Mouse (Mus musculus) lung, postnatal 4 days (tissue): ENCODE measurements around the gene Clec2d.
"Not testable (repeated sequence)": the region's sequence is repeated elsewhere in the genome, so short reads cannot be mapped to it uniquely, and the experiment has no call there.

Experiments used
- DNase-seq, 2 experiments: peaks; one replicate each; pipeline ENCODE4 v3.0.0; 2021

Clec2d gene

DNA sequence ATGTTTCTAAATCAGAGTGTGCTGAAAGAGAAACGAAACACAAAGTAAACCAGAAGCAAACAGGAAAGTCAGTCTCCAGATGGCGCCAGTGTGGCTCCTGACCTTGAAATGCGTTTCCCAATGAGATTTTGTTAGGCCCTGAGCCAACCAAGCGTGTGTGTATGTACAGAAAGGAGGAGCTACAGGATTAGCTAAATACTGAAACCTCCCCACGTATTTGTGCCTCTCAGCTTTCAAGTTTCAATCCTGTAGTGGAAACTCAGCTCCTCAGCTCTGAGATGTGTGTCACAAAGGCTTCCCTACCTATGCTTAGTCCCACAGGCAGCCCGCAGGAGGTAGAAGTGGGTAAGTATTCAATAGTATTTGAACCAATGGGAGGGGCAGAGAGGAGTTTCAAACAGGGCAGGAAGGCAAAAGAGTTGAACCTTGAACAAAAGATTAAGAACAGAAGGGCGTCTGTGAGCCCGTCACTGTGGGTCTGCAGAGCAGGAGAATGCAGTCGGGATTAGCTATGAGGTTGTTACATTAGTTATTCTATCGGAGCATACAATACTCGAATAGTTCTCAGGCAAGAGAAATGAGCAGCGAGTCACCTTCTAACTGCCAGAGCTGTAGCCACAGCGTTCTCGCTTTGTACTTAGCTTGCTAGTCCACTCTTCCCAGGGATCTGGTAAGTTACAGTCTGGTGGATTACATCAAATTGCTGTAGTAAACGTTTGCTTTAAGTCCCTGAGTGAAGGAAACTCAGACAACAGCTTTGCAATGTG, at the start of gene Clec2d:
Gene Clec2d, plus strand, starts transcription at position 213 of the 767 bp plus-strand sequence.
- DNase-seq: peak; percentile 89 to 90

DNA sequence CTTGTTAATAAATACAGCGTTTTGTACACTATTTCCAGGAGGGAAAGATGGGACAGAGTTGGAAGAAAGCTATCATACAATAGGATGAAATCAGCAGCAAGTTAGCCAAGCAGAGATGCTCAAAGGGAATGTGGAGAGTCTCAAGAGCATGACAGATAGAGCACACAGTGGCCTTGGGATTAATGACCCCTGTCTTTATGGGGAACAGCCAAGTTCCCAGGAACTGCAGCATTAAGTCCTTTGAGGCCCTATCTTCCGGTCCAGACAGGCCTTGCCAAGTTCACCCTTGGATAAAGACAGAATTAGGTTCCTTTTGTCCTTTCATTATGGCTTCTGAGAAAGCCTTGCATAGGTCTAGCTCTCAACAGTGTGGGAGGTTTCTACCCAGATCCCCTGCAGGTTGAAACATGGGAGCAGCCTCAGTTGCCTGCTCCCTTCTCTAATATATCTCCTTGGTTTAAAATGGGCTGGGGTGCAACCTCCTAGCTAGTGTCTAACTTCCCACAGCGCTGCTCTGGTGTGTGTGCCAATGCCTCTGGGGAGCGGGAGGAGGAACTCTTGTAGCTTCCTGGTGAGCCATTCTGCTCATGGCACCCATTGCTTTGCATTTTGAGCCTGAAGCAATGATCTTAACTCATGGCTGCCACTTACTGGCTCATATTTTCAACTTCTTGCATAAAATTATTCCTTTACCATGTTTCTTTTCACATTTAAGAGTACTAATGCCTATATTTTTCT, 47.6 kb upstream of the Clec2d start:
- no peak for DNase-seq

DNA sequence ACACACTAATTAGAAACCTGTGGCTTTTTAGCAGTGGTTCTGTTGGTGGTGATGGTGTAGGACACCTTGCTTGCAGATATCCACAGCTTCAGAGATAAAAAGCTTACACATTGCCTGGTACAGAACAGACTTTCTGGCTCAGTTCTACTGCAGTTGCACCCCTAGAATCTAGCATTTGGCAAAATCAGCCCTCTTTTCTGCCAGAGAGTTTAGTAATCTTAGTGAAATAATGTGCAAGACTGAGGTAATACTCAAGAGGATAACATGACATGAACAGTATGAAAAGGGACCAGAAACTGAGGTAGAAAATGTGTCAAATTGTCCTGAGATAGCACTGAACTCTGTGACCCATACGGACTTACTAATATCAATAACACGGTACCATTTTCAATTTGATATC, 33.6 kb upstream of the Clec2d start:
- no peak for DNase-seq

DNA sequence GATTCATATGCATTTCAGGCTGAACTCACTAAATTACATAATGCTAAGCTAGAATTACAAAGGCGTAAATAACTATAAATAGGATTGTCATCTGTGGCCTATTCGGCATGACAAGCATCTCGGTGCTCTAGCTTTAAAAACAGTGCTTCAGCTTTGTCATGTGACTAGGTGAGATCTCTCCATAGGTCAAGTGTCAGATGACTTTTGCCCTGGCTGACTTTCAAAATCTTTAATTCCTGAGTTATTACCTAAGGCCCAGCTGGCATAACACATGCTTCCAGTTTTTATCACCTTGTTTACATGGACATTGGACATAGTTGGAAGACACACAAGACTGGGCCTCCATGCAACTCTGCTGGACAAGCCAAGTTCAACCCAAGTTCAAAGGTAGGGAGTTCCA, 20.3 kb upstream of the Clec2d start:
- DNase-seq: no peak

DNA sequence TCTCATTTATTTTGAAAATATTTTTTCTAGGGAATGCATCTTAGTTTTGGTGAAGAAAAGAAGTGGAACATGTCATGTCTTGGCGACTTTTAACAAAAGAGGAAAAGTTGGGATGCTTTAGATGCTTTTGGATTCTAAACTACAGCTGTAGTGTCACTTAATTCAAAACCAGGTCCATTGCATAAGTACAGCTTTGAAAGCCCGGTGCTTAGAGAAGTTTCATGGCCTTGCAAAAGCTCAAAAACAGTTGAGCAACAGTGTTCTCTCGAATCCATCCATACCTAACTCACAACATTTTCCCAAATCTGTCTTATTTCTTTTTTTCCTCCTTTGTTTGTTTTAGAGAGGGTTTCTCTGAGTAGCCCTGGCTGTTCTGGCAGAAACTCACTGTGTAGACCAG, 19.3 kb upstream of the Clec2d start:
- DNase-seq: no peak

DNA sequence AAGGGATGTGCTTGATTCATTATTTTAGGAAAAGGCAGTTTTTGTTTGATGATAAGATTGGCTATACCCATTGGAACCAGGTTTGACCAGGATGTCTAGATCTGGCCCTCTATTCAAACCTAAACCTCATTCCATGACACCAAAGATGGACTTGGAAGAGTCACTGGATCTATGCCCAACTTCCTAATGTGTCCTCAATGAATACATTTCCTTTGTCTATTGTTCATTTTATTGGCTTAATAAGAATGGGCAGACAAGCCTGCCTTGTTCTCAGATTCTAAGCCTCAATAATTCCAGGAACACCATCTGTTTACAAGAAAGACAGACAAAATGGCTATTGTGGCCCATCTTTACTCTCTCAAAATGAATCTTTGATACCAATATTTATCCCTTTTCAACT, 18.5 kb upstream of the Clec2d start:
- no peak for DNase-seq

DNA sequence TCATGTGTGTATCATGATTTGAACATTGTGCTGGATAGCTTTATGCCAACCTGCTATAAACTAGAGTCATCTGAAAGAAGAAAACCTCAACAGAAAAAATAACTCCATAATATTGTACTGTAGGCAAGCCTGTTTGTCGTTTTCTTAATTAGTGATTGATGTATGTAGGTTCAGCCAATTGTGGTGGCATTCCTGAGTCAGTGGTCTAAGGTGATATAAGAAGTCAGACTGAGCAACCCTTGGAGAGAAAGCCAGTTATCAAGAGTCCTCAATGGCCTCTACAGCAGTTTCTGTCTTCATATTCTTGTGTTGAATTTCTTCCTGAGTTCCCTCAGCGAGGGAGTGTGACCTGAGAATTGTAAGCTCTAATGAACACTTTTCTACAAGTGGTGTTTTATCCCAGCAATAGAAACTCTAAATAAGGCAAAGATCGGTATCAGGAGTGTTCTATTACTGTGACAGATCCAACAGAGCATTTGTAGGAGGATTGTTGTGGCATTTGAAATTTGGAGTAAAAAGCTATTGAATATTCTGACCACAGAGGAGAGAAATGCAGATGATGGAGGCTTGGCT, 17.7 kb upstream of the Clec2d start:
- DNase-seq: no peak

DNA sequence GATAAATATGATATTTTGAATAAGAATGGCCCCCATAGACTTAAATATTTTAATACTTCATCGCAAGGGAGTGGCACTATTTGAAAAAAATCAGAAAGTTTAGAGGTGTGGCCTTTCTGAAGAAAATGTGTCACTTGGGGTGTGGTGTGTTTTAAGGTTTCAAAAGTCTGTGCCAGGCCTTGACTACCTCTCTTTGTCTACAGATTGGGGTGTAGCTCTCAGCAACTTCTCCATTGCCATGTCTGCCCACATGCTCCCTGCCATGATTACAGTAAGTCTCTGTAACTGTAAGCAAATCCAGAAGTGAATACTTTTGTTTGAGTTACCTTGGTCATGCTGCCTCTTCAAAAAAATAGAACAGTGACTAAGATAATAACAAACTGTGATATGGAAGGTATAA, 16.8 kb upstream of the Clec2d start:
- DNase-seq: no peak

DNA sequence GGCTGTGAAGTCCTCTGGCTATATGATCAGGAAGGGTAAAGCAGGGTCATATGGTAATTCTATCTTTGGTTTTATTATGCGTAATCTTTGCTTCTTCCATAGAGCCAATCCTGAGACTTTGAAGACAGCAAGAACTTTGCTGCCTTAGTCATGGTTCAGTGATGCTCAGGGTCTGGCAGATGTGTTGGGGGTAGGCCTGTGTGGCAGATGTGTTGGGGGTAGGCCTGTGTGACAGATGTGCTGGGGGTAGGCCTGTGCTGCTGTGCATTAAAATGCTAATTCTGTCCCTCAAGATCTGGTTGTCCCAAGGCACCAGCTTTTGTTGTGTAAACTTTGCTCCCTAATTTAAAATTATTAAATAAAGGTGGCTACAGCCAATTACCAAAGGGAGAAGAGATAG, 9.5 kb upstream of the Clec2d start:
- no peak for DNase-seq

DNA sequence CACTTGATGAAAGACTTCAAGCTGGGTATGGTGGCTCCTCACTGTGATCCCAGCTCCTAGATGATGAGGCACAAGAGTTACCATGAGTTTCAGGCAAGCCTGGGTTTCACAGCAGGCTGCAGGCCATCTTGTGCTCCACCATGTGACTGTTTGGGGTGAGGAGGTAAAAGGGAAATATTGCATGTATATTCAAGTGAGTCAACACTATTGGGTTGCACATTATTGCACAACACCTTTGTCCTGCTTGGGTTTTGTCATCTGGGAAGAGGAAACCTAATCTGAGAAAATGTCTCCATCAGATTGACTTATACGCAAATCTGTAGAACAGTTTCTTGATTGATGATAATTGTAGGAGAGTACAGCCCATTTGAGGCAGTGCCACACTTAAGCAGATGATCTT, 8.7 kb upstream of the Clec2d start:
- DNase-seq: no peak

DNA sequence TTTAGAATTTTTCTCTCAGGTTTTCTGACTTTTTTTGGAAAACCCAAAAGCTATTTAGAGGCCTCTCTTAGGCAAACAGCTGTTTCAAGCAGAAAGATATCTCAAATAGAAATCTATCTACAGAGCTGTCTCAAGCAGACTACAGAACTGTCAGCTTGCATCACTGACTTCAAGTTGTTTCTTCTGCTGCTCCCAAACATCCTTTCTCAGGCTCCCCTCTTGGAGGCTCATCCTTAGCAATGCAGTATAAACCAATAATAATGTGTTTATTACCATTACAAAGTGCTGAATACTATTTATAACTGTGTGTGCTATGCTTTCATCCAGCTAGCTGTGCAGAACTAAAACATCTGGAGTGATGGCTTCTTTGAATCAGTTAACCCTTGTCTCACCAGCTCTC, 5.6 kb upstream of the Clec2d start:
- DNase-seq: no peak

DNA sequence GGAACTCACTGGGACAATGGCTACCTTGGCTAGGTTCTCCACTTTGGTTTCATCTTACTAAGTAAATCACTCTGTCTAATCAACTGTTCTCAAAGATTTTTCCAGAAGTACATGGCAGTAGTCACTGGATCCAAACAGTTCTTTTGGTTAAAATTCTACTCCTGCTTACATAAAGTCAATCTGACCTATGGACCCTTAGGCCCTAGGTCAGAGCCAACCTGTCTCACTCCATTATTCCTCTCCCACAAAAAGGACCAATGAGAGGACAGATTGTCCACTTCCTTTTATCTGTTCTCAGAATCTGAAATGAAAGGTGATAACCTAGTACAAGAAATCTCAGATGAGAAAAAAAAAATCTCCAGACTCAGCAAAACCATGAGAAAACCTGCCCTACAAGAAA, 4.8 kb upstream of the Clec2d start:
- DNase-seq: no peak

DNA sequence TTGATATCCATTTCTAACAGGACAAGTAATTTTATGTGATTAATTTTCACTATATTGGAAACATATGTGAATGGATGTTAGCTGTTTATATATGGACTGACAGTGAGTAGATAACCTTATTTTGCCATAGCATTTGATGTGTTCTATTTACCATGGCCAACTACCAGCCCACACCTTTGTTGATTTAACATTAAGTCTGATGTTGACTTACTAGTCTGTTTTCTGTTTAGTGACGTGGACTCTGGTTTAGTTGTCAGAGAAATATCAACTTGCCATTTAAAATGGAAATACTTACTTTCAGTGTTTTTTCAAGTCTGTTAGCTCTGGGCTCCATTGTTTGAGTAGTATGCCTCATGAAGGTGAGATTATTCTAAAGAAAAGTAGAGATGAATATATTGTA, 3.8 kb upstream of the Clec2d start:
- no peak for DNase-seq

DNA sequence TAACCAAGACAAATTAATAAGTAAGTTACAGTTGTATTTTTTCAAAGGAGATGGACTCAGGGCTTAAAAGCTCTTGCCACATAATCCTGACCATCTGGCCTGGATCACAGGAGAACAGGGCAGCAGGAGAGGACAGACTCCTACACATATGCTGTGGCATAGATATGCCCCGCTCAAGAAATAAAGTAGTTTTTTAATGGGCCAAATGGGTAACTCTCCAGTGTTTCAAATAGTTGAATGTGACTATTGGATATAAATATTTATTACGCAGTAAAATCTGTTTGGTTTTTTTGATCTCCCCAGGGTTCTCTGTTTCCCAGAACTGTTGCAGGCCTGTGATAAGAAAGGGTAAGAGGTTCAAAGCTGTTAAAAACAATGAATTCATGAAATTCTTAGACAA, 1.1 kb upstream of the Clec2d start:
- DNase-seq: no peak

DNA sequence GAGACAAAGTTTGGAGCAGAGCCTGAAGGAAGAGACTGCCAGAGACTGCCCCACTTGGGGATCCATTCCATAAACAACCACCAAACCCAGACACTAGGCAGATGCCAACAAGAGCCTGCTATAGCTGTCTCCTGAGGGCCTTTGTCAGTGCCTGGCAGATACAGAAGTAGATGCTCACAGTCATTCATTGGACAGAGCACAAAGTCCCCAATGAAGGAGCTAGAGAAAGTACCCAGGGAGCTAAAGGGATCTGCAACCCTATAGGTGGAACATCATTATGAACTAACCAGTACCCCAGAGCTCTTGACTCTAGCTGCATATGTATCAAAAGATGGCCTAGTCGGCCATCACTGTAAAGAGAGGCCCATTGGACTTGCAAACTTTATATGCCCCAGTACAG, 584 bp upstream of the Clec2d start:
- DNase-seq: not testable (repeated sequence)

DNA sequence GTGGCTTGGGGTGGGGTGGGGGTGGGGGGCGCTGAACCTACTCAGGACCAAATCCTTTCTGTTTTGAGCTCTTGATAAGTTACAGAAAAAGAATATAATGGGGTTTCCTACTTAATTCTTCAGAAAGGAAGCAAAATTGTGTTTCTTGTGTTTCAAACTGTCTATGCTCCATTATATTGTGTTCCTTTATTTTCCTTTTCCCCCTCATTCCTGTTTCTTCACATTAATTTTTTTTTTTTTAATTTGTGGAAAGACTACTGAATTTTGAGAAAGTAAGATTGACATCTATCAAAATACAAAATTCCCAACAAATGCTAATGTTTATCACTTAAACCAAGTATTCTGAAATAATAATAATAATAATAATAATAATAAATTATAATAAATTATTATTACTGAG, 834 bp downstream of the Clec2d start:
- no peak for DNase-seq

DNA sequence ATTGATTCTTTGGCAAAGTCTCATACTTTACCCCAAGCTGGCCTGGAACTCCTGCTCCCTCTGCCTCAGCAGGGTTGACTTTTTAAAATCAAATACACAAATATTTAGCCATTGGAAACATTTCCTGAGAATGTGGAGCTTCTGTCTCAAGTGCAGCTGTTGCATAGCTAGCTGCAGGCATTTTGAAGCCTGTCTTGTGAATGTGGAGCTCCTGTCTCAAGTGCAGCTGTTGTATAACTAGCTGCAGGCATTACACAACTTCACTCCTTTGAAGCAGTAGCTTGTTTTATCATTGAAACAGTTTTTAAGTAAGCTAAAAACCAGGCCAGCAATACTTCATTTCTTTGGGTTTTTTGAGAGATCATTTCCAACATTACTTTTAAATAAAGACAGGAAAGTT, 1.3 kb downstream of the Clec2d start:
- DNase-seq: peak; percentile 59 to 64

DNA sequence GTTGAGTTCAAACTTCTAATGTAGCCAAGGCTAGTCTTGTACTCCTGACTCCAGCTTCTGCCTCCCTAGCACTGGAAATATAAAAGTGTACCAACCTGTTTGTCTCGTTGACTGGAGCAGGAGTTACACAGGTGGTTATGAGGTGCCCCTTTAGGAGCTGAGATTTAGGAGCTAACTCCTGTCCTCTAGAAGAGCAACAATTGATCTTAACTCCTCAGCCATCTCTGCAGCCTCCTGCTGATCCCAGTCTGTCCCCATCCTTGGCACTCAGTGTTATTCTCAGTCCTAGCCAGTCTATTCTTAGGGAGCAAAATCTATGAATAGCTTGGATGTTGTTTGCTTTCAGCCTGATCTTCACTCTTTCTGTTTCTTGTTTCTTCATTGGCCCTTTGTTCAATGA, 2.1 kb downstream of the Clec2d start:
- no peak for DNase-seq

DNA sequence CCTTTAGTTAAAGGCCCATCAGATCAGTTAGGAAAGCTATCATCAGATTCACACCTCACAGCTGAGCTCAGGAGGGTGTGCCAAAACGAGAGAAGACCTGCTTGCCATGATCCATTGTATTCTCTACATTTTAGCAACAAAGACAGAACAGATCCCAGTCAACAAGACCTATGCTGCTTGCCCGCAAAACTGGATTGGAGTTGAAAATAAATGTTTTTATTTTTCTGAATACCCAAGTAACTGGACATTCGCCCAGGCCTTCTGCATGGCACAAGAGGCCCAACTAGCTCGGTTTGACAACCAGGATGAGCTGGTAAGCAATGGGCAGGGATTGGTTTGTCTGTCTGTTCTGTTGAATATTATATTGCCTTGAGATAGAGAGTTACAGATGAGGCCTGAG, 3.6 kb downstream of the Clec2d start:
- not testable (repeated sequence) for DNase-seq

DNA sequence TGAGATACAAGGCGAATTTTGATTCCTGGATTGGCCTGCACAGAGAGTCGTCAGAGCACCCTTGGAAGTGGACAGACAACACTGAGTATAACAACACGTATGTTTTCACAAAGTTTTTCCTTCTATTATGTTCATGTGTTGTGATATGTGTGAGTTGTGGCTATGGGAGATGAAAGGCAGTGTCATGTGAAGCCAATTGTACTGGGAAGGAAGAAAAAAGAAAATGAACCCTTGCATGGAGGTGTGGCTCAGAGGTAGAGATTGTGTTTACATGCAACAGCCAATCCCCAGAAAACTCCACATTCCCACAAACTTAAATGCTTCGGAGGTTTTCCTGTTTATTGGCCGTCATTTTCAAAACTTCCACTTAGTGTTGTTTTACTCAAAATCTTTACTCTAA, 4.4 kb downstream of the Clec2d start:
- DNase-seq: no peak

DNA sequence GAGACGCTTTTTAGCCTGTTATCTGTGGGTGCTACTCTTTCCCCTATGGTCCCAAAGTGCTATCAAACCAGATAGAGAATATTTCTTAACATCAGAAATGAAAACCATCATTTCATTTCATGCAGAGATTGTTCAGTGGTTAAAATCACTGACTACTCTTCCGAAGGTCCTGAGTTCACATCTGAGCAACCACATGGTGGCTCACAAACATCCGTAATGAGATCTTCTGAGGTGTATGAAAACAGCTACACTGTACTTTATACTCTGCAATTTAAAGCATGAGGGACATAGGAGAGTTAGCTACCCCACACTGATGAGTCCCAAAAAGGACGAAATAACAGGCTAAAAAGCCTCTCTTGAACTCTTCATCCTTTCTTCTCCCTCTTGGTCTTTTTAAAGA, 5.6 kb downstream of the Clec2d start:
- no peak for DNase-seq

DNA sequence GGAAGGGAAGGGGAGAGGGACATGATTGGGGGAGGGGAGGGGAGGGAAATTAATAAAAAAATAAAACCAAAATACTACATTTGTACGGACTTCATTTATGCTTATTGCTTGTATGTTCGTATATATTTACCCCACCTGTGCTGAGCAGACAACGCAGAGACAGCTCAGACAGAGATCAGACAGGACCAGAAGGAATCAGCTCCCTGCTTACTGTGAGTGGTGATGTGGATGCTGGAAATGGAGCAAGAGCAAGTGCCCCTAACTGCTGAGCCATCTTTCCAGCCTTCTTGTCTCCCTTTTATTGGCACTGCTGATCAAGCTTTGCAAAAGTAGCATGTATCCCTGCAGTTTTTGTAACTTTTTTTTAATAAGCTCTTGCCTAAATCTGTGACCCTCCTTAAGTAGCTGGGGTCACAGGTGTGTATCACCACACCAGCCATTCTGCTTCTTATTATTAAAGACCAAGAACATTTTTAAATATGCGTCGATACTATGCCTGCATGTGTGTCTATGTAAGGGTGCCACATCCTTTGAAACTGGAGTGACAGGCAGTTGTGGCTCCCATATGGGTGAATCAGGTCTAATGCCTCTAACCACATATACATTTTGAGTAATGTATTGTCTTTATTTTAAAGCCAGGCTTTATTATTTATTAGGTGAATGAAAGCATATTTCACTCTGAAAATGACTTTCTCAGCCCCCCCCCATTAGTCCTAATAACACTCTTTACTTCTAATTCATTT, 6.2 kb downstream of the Clec2d start:
- no peak for DNase-seq

DNA sequence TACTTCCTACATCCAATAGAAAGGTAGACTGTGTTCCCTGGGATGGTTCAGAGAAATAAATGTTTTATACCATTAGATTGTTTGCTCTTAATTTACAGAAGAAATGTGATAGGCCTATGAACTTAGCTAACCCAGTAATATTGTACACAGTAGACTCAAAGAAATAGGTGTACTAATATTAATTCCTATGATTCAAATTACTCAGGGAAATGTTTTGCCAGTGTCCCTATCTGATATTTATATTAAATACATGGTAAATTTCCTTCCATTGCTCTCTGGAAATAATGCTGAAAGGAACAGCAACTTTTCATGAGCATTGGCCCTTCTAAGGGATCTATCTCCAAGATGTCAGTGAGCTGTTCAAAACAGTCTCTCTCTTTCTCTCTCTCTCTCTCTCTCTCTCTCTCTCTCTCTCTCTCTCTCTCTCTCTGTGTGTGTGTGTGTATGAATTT, 6.8 kb downstream of the Clec2d start:
- no peak for DNase-seq

DNA sequence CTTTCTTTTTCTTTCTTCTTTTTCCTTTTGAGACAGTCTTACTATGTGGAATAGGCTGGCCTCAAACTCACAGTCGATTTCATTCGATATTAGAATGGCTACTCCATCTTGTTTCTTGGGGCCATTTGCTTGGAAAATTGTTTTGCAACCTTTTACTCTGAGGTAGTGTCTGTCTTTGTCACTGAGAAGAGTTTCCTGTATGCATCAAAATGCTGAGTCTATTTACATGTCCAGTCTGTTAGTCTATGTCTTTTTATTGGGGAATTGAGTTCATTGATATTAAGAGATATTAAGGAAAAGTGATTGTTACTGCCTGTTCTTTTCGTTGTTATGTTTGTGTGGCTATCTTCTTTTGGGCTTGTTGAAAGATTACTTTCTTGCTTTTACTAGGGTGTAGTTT, 7.4 kb downstream of the Clec2d start:
- not testable (repeated sequence) for DNase-seq
